Mouse (Mus musculus): ENCODE results near the gene Cactin. TPM values are rescaled to one million over a fixed set of nuclear protein-coding genes. Genes with fewer than 3 reads are reported as not detected.

Gene Cactin
- total RNA-seq, 2 experiments from 2014 or later = 16.2 to 26.5 TPM

- ATAC-seq (replicated peaks; ENCODE audit: poor library complexity, severe bottlenecking) = peak; percentile 61
Measured at GRCm38 (mm10) chr10:81356991-81357844, 36.3 kb downstream of the Cactin start, which contains the start of gene Mfsd12. Gene Mfsd12, plus strand, starts transcription at chr10:81357491.

DNA sequence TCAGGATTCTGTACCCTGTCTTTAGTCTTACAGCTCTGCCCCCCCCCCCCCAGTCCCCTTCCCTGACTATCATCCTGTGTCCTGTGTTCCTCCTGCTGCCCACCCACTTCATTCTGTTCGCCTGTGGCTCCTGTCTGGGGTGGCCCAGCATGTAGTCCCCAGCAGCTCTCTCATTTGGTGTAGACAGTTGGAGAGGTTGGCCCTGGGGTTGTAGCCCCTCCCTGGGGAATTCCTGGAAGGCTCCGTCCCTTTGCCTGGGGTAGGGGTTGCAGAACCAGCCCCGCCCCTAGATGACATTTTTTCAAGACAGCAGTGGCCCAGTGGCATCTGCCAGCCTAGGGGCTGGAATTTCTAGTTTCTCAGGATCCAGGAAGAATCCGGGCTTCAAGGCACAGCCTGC lies 37.3 kb downstream of the Cactin start:
- ATAC-seq (replicated peaks; ENCODE audit: poor library complexity, severe bottlenecking) = no peak

GRCm38 (mm10) chr10:81358841-81359240 lies 37.9 kb downstream of the Cactin start:
- ATAC-seq (replicated peaks; ENCODE audit: poor library complexity, severe bottlenecking) = peak; percentile 67

DNA sequence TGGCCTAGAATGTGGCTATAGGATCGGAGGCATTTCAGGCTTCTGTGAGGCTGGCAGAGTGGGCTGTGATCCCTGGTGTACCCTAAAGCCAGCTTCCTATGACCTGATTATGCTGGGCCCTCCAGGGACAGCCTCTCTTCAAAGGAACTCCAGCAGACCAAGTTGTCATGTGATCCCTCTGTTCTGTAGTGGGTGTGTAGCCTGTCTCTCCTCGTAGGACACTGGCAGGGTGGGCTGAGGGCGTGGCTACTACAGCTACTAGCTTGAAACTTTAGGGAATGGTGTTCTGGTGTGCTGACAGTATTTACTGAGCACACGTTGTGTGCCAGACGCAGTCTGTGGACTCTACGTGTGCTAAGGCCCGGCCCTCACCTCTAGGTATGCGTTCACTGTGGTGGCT lies 39.8 kb downstream of the Cactin start:
- no peak for ATAC-seq (replicated peaks; ENCODE audit: poor library complexity, severe bottlenecking)

DNA sequence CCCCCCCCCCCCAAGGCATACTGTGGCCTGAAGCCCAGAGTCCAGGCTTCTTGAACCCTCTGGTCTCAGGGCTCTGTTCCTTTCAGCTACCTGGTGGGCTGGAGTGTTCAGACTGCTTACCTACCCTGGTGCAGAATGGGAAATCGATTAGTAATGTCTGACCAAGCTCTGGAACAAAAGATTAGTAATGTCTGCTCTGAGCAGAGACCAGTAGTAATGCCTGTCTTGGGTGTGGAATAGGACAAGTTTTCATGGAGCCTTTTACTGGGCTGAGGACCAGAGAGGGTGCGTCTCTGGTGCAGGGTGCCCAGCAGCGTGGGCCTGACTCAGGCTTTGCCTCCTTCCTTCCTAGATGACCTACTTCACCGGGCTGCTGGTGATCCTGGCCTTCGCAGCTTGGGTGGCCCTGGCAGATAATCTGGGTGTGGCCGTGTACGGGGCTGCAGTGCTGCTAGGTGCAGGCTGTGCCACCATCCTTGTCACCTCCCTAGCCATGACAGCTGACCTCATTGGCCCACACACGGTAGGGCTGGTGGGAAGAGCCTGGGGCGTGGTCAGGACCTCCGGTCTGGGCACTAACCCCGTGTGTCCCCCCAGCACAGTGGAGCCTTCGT lies 41.5 kb downstream of the Cactin start:
- no peak for ATAC-seq (replicated peaks; ENCODE audit: poor library complexity, severe bottlenecking)

- no peak for ATAC-seq (replicated peaks; ENCODE audit: poor library complexity, severe bottlenecking)
Measured at GRCm38 (mm10) chr10:81363436-81364346, 42.8 kb downstream of the Cactin start.

GRCm38 (mm10) chr10:81364666-81365065 lies 43.8 kb downstream of the Cactin start:
- no peak for ATAC-seq (replicated peaks; ENCODE audit: poor library complexity, severe bottlenecking)

DNA sequence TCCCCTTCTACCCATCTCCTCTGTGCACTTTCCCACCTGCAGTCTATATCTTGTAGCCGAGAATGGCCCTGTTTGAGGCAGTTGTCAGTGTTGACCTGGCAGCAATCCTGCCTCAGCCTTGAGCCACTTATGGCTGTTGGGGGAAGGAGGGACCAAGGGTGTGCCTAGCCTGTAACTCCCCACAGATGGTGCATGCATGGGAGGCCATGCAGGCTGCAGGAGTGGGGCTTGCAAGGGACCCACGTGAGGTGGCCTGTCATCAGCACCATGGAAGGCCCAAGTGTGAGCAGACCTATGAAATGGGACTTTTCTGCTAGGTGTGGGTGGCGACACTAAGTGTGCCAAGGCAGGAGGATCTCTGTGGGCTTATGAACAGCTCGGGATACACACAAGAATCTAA lies 44.2 kb downstream of the Cactin start:
- ATAC-seq (replicated peaks; ENCODE audit: poor library complexity, severe bottlenecking) = no peak

GRCm38 (mm10) chr10:81365672-81366476 lies 45.0 kb downstream of the Cactin start, which contains the start of gene 4930404N11Rik:
Gene 4930404N11Rik, minus strand, starts transcription at chr10:81365816.
- peak; percentile 40 for ATAC-seq (replicated peaks; ENCODE audit: poor library complexity, severe bottlenecking)

- no peak for ATAC-seq (replicated peaks; ENCODE audit: poor library complexity, severe bottlenecking)
Measured at GRCm38 (mm10) chr10:81366477-81367206, 45.7 kb downstream of the Cactin start.

GRCm38 (mm10) chr10:81367207-81367495 lies 46.2 kb downstream of the Cactin start:
- ATAC-seq (replicated peaks; ENCODE audit: poor library complexity, severe bottlenecking) = no peak

DNA sequence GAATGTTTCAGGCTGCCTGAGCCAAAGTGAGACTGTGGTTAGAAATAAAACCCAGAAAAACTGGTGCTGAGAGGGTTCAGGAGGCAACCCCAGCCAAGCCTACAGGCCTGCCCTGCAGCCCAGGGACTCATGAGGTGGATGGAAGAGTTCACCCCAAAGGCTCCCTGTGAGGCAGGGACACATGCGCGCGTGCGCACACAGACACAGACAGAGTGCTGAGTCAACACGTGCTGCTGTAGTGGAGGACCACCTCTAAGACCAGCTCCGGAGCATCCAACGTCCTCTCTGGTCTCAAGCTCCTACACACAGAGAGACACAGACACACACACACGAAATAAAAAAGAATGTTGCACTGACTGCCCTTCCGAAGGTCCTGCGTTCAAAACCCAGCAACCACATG lies 54.4 kb downstream of the Cactin start:
- no peak for ATAC-seq (replicated peaks; ENCODE audit: poor library complexity, severe bottlenecking)

Other genes starting within 250 kb of the Cactin start
Only the 30 nearest of the 32 such genes appear.
- gene Creb3l3, start 222.2 kb upstream of the Cactin start, total RNA-seq (2014; fragmentation: Nextera tagmentation) = 0.43 TPM in 1 of 2 replicates, not detected in the other
- 0.86 and 1.3 TPM in 2 replicates for gene Creb3l3, start 222.2 kb upstream of the Cactin start, total RNA-seq (2017)
- gene Map2k2, start 215.2 kb upstream of the Cactin start, total RNA-seq (2014; fragmentation: Nextera tagmentation) = 35.0 and 72.7 TPM in 2 replicates
- 46.7 and 50.8 TPM in 2 replicates for gene Map2k2, start 215.2 kb upstream of the Cactin start, total RNA-seq (2017)
- 16.1 and 20.6 TPM in 2 replicates for gene Zbtb7a, start 185.9 kb upstream of the Cactin start, total RNA-seq (2014; fragmentation: Nextera tagmentation)
- gene Zbtb7a, start 185.9 kb upstream of the Cactin start, total RNA-seq (2017) = 7.1 and 8.0 TPM in 2 replicates
- gene Pias4, start 153.2 kb upstream of the Cactin start, total RNA-seq (2014; fragmentation: Nextera tagmentation) = 6.3 and 22.9 TPM in 2 replicates
- gene Pias4, start 153.2 kb upstream of the Cactin start, total RNA-seq (2017) = 7.8 and 8.1 TPM in 2 replicates
- 843 and 1,029 TPM in 2 replicates for gene Eef2, start 144.5 kb upstream of the Cactin start, total RNA-seq (2014; fragmentation: Nextera tagmentation)
- gene Eef2, start 144.5 kb upstream of the Cactin start, total RNA-seq (2017) = 1,504 and 1,576 TPM in 2 replicates
- 25.7 and 40.8 TPM in 2 replicates for gene Dapk3, start 138.1 kb upstream of the Cactin start, total RNA-seq (2014; fragmentation: Nextera tagmentation)
- gene Dapk3, start 138.1 kb upstream of the Cactin start, total RNA-seq (2017) = 20.5 and 33.0 TPM in 2 replicates
- gene 4930442H23Rik, start 137.3 kb upstream of the Cactin start, total RNA-seq (2014; fragmentation: Nextera tagmentation) = not detected in 2 replicates
- gene 4930442H23Rik, start 137.3 kb upstream of the Cactin start, total RNA-seq (2017) = not detected in 2 replicates
- gene Nmrk2, start 119.1 kb upstream of the Cactin start, total RNA-seq (2014; fragmentation: Nextera tagmentation) = not detected in 2 replicates
- not detected in 2 replicates for gene Nmrk2, start 119.1 kb upstream of the Cactin start, total RNA-seq (2017)
- not detected in 2 replicates for gene Atcay, start 90.3 kb upstream of the Cactin start, total RNA-seq (2014; fragmentation: Nextera tagmentation)
- gene Atcay, start 90.3 kb upstream of the Cactin start, total RNA-seq (2017) = not detected in 2 replicates
- not detected in 2 replicates for gene Zfr2, start 87.9 kb upstream of the Cactin start, total RNA-seq (2014; fragmentation: Nextera tagmentation)
- 0.13 TPM in 1 of 2 replicates, not detected in the other for gene Zfr2, start 87.9 kb upstream of the Cactin start, total RNA-seq (2017)
- gene Matk, start 68.2 kb upstream of the Cactin start, total RNA-seq (2014; fragmentation: Nextera tagmentation) = 16.8 and 35.6 TPM in 2 replicates
- gene Matk, start 68.2 kb upstream of the Cactin start, total RNA-seq (2017) = 39.1 and 43.9 TPM in 2 replicates
- gene Mrpl54, start 54.2 kb upstream of the Cactin start, total RNA-seq (2014; fragmentation: Nextera tagmentation) = 94.0 and 105 TPM in 2 replicates
- gene Mrpl54, start 54.2 kb upstream of the Cactin start, total RNA-seq (2017) = 161 and 185 TPM in 2 replicates
- 19.7 and 29.1 TPM in 2 replicates for gene Apba3, start 54.1 kb upstream of the Cactin start, total RNA-seq (2014; fragmentation: Nextera tagmentation)
- 14.2 and 19.9 TPM in 2 replicates for gene Apba3, start 54.1 kb upstream of the Cactin start, total RNA-seq (2017)
- gene Tjp3, start 29.5 kb upstream of the Cactin start, total RNA-seq (2014; fragmentation: Nextera tagmentation) = 1.0 and 8.4 TPM in 2 replicates
- gene Tjp3, start 29.5 kb upstream of the Cactin start, total RNA-seq (2017) = 1.3 and 6.2 TPM in 2 replicates
- 32.4 and 42.7 TPM in 2 replicates for gene Pip5k1c, start 28.1 kb upstream of the Cactin start, total RNA-seq (2014; fragmentation: Nextera tagmentation)
- 24.7 and 32.7 TPM in 2 replicates for gene Pip5k1c, start 28.1 kb upstream of the Cactin start, total RNA-seq (2017)
- gene Tbxa2r, start 7.6 kb downstream of the Cactin start, total RNA-seq (2014; fragmentation: Nextera tagmentation) = not detected in 2 replicates
- gene Tbxa2r, start 7.6 kb downstream of the Cactin start, total RNA-seq (2017) = 0.09 TPM in 1 of 2 replicates, not detected in the other
- not detected in 2 replicates for gene Gipc3, start 22.2 kb downstream of the Cactin start, total RNA-seq (2014; fragmentation: Nextera tagmentation)
- gene Gipc3, start 22.2 kb downstream of the Cactin start, total RNA-seq (2017) = not detected in 2 replicates
- gene Hmg20b, start 29.4 kb downstream of the Cactin start, total RNA-seq (2014; fragmentation: Nextera tagmentation) = 19.1 and 43.4 TPM in 2 replicates
- 29.8 and 35.5 TPM in 2 replicates for gene Hmg20b, start 29.4 kb downstream of the Cactin start, total RNA-seq (2017)
- 12.0 and 17.5 TPM in 2 replicates for gene Mfsd12, start 36.4 kb downstream of the Cactin start, total RNA-seq (2014; fragmentation: Nextera tagmentation)
- 10.8 and 11.5 TPM in 2 replicates for gene Mfsd12, start 36.4 kb downstream of the Cactin start, total RNA-seq (2017)
- gene 4930404N11Rik, start 44.7 kb downstream of the Cactin start, total RNA-seq (2014; fragmentation: Nextera tagmentation) = not detected in 2 replicates
- gene 4930404N11Rik, start 44.7 kb downstream of the Cactin start, total RNA-seq (2017) = 0.10 and 0.26 TPM in 2 replicates
- 14.8 and 17.0 TPM in 2 replicates for gene Fzr1, start 57.4 kb downstream of the Cactin start, total RNA-seq (2014; fragmentation: Nextera tagmentation)
- gene Fzr1, start 57.4 kb downstream of the Cactin start, total RNA-seq (2017) = 13.5 and 15.3 TPM in 2 replicates
- 12.2 and 34.9 TPM in 2 replicates for gene Dohh, start 63.3 kb downstream of the Cactin start, total RNA-seq (2014; fragmentation: Nextera tagmentation)
- 41.8 and 46.2 TPM in 2 replicates for gene Dohh, start 63.3 kb downstream of the Cactin start, total RNA-seq (2017)
- 4.0 TPM in 1 of 2 replicates, not detected in the other for gene Gm48551, start 63.4 kb downstream of the Cactin start, total RNA-seq (2014; fragmentation: Nextera tagmentation)
- gene Gm48551, start 63.4 kb downstream of the Cactin start, total RNA-seq (2017) = 0.30 TPM in 1 of 2 replicates, not detected in the other
- gene Gm48552, start 67.9 kb downstream of the Cactin start, total RNA-seq (2014; fragmentation: Nextera tagmentation) = 2.2 TPM in 1 of 2 replicates, not detected in the other
- not detected in 2 replicates for gene Gm48552, start 67.9 kb downstream of the Cactin start, total RNA-seq (2017)
- 37.5 and 43.6 TPM in 2 replicates for gene Smim24, start 71.9 kb downstream of the Cactin start, total RNA-seq (2014; fragmentation: Nextera tagmentation)
- 11.5 and 13.3 TPM in 2 replicates for gene Smim24, start 71.9 kb downstream of the Cactin start, total RNA-seq (2017)
- 39.6 and 41.7 TPM in 2 replicates for gene Nfic, start 134.5 kb downstream of the Cactin start, total RNA-seq (2014; fragmentation: Nextera tagmentation)
- 5.3 and 10.5 TPM in 2 replicates for gene Nfic, start 134.5 kb downstream of the Cactin start, total RNA-seq (2017)
- gene Celf5, start 161.6 kb downstream of the Cactin start, total RNA-seq (2014; fragmentation: Nextera tagmentation) = not detected in 2 replicates
- gene Celf5, start 161.6 kb downstream of the Cactin start, total RNA-seq (2017) = not detected in 2 replicates
- 124 and 140 TPM in 2 replicates for gene Ncln, start 175.3 kb downstream of the Cactin start, total RNA-seq (2014; fragmentation: Nextera tagmentation)
- 83.1 and 128 TPM in 2 replicates for gene Ncln, start 175.3 kb downstream of the Cactin start, total RNA-seq (2017)
- gene S1pr4, start 179.0 kb downstream of the Cactin start, total RNA-seq (2014; fragmentation: Nextera tagmentation) = 7.8 and 10.5 TPM in 2 replicates
- gene S1pr4, start 179.0 kb downstream of the Cactin start, total RNA-seq (2017) = 7.0 and 9.2 TPM in 2 replicates
- 30.0 and 31.7 TPM in 2 replicates for gene Gna15, start 203.1 kb downstream of the Cactin start, total RNA-seq (2014; fragmentation: Nextera tagmentation)
- gene Gna15, start 203.1 kb downstream of the Cactin start, total RNA-seq (2017) = 23.8 and 34.6 TPM in 2 replicates

Measured in granulocyte monocyte progenitor cell, adult 5-6 weeks (primary cell).